Mouse (Mus musculus) lung, adult 2 months (tissue): Measurements from ENCODE around the gene Ccser1.

Experiments
- CTCF ChIP-seq: fragments of 200-500 bp; IDR thresholded peaks from 2 replicates; pipeline ENCODE4 v1.5.1; 2011; ENCODE audit warnings: mild to moderate bottlenecking, low read length, control low read depth; ENCODE audit not compliant: insufficient read depth
- POLR2A ChIP-seq: fragments of 200-500 bp; IDR thresholded peaks from 2 replicates; pipeline ENCODE4 v1.6.1; 2011; ENCODE audit warnings: low read depth, mild to moderate bottlenecking, control low read depth, low read length, borderline replicate concordance; ENCODE audit errors: extremely low read depth

DNA sequence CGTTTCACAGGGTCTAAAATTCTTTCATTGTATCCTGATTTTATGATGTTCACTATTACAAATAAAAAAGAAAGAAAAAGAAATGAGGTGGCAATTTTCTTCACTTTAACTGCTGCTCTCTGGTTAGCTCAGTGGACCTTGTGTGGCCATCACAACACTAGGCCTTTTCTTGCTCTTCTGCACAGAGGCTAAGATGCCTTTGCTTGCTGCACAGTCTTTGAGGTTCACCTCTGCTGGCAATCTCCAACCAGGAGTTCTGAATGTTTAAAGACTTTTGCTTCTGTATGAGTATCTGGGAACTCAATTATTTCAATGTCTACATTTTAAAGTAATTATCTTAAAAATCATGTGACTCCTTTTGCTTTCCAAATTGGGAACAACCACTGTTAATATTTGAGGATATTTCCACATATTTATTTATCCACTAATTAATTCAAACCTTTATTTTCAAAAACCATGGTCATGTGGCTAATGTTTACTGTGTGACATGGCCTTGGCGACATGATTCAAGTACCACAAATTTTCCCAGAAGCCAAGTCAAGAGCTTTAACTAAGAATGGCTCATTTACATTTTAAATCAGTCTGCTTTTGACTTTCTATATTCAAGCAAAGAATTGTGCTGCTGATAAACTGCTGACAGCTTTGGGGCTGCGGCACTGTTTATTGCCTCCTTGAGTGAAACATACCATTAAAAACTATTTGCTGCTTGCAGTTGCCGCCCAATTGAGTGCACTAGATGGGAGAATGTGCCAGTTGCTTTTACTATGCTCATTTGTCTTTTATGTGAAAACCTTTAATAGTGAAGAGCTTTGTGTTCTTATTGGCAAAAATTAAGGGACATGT lies 312.1 kb downstream of the Ccser1 start:
- TF ChIP-seq CTCF (no peak), POLR2A (no peak)
